Mouse (Mus musculus) bone marrow, adult 2 months (tissue): ENCODE measurements around the gene Syt14.

Source experiments
- CTCF ChIP-seq: fragments of 200-500 bp; IDR thresholded peaks from 2 replicates; pipeline ENCODE4 v1.5.1; 2011; ENCODE audit warnings: low read length, control low read depth; ENCODE audit not compliant: control insufficient read depth, insufficient read depth
- POLR2A ChIP-seq: fragments of 200-500 bp; IDR thresholded peaks from 2 replicates; pipeline ENCODE4 v1.6.1; 2011; ENCODE audit warnings: low read depth, mild to moderate bottlenecking, control low read depth, low read length, borderline replicate concordance; ENCODE audit not compliant: control insufficient read depth

DNA sequence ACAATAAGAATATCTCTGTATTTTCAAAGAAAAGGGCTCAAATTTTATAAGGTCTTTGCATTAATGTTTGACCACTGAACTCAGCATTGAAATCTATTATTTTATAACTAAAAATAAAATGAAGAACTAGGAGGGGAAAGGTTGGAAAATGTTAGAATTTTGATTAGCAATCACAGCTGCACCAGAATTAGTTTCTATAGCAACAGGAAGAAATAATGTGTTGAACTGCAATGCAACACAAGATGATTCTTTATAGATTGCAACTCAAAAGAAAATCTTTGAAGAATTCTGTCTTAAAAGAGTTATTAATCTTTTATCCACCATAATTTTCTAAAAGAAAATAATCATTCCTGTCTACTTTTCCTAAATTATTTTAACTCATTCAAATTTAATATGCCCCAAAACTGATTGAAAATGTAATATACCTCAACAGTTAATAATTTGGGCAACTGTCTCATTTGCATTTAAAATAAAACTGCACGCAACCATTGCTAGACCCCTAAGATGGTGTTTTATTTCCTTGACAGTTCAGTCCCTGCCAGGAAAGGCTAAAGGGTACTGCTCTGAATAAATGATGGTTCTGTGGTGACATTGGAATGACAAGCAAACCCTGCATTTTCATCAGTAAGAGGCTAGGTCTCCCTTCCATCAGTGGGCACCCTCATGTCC, 88.3 kb downstream of the Syt14 start:
- TF ChIP-seq POLR2A (no peak), CTCF (no peak)
